Comparison of ENCODE assay signal across 9 mouse cellular contexts in genomic region chr19:36705286-36706146, GRCm38 (mm10). TPM values are rescaled to one million over a fixed set of nuclear protein-coding genes. Genes with fewer than 3 reads are reported as not detected.
DNase-seq lines count a peak whose midpoint lies in the region; ATAC-seq and TF ChIP-seq lines count a peak whose summit lies in the region.
"Had no signal": no experiment of that assay in that cellular context is flagged by ENCODE, and none has a peak within 500 bp of the region (broad histone marks: within the 10 kb centered on the region; RNA-seq: fewer than 3 reads in every experiment).

No protein-coding gene starts in this region.

- peaks cover 44% of the 10 kb centered on the region for H3K4me1 ChIP-seq in heart, embryonic 12.5 days (replicated peaks)
- peaks cover 19% of the 10 kb centered on the region for H3K4me1 ChIP-seq in limb, embryonic 14.5 days (ENCODE audit: control insufficient read depth, insufficient read depth, low read length)
- peaks cover 16% of the 10 kb centered on the region for H3K4me1 ChIP-seq in testis, adult 2 months (ENCODE audit: control insufficient read depth, insufficient read depth, low read length)

- H3K4me3 ChIP-seq in heart, embryonic 12.5 days, result no peak overlapping the region
- no peak overlapping the region for H3K4me3 ChIP-seq in limb, embryonic 14.5 days (replicated peaks; ENCODE audit: low read length)
- H3K4me3 ChIP-seq in testis, adult 2 months (ENCODE audit: control insufficient read depth, low read depth, low read length), result peak overlapping the region; percentile 59

- WGBS in heart, embryonic 12.5 days, result 60% methylated on average over 17 of the region's 17 CpGs
- 64% methylated on average over 17 of the region's 17 CpGs for WGBS in limb, embryonic 14.5 days

- intact Hi-C loops in gastrocnemius, postnatal 14 days (cut with DNase I; ENCODE audit: low total_unique reads), result no loop called here
- intact Hi-C loops in gastrocnemius, postnatal 36 days (cut with DNase I), result no loop called here

- no peak overlapping the region for H3K9ac ChIP-seq in heart, embryonic 12.5 days
- H3K9ac ChIP-seq in limb, embryonic 14.5 days (ENCODE audit: low read depth, low read length, severe bottlenecking), result no peak overlapping the region

- DNase-seq in gastrocnemius, postnatal 14 days, result peak; percentile 19
- DNase-seq in gastrocnemius, postnatal 36 days, result no peak
- peak; percentile 31 for DNase-seq in ZHBTc4 (ENCODE audit: low read depth, low spot score)
- peak; percentile 70 for DNase-seq in limb, embryonic 14.5 days (ENCODE audit: low spot score)
- DNase-seq in spleen, postnatal 4 days (ENCODE audit: low spot score in 2 of 2), result no peak
- DNase-seq in cerebellum, adult 18-20 months, result no peak

- TF ChIP-seq POLR2A in limb, embryonic 14.5 days (IDR thresholded peaks at IDR 0.05; ENCODE audit: borderline replicate concordance, extremely low read depth, insufficient read depth, insufficient read length), result no peak
- no peak for TF ChIP-seq POLR2A in testis, adult 2 months (IDR thresholded peaks at IDR 0.05; ENCODE audit: control insufficient read depth, low read depth, low read length)

- peak overlapping the region; percentile 87 for H3K27ac ChIP-seq in heart, embryonic 12.5 days (ENCODE audit: poor library complexity, severe bottlenecking)
- peak overlapping the region; percentile 40 for H3K27ac ChIP-seq in limb, embryonic 14.5 days (replicated peaks; ENCODE audit: low read depth, low read length)
- peak overlapping the region; percentile 81 for H3K27ac ChIP-seq in testis, adult 2 months (ENCODE audit: control insufficient read depth, insufficient read depth, low read depth, low read length)

- no peaks in the 10 kb centered on the region for H3K36me3 ChIP-seq in heart, embryonic 12.5 days
- H3K36me3 ChIP-seq in limb, embryonic 14.5 days (ENCODE audit: control insufficient read depth, insufficient read depth, low read length), result no peaks in the 10 kb centered on the region
- no peaks in the 10 kb centered on the region for H3K36me3 ChIP-seq in testis, adult 2 months (ENCODE audit: control insufficient read depth, insufficient read depth, low read length)
- H3K36me3 ChIP-seq: G1E had no signal

- ATAC-seq in heart, embryonic 12.5 days (ENCODE audit: insufficient number of reproducible peaks, low FRiP score), result peak; percentile 60
- peak; percentile 73 for ATAC-seq in limb, embryonic 14.5 days (ENCODE audit: low FRiP score, low read depth)

- no peaks in the 10 kb centered on the region for H3K9me3 ChIP-seq in heart, embryonic 12.5 days (replicated peaks)
- peaks cover 8% of the 10 kb centered on the region; the same call in 1 of the 2 replicates for H3K9me3 ChIP-seq in limb, embryonic 14.5 days (ENCODE audit: control insufficient read depth, low read length)
- H3K9me3 ChIP-seq: G1E had no signal

- no peak for TF ChIP-seq CTCF in testis, adult 2 months (IDR thresholded peaks at IDR 0.05; ENCODE audit: control insufficient read depth, insufficient read depth, insufficient replicate concordance, low read depth, low read length)

- no peaks in the 10 kb centered on the region for H3K27me3 ChIP-seq in heart, embryonic 12.5 days (replicated peaks)
- no peaks in the 10 kb centered on the region for H3K27me3 ChIP-seq in limb, embryonic 14.5 days (ENCODE audit: control insufficient read depth, insufficient read depth, low read length)
- H3K27me3 ChIP-seq in testis, adult 2 months (ENCODE audit: control insufficient read depth, insufficient read depth, low read length), result no peaks in the 10 kb centered on the region

- H3K4me2 ChIP-seq in heart, embryonic 12.5 days, result peak overlapping the region; percentile 33
- H3K4me2 ChIP-seq in limb, embryonic 14.5 days (replicated peaks; ENCODE audit: low read depth, low read length, severe bottlenecking), result no peak overlapping the region

RNA-seq across cellular contexts. Expression of gene Ppp1r3c, which starts 30.9 kb away (rescaled TPM):
- 100 to 1,000 TPM; 125 to 230 TPM for total RNA-seq in gastrocnemius, postnatal 14 days (2021)
- total RNA-seq in gastrocnemius, postnatal 36 days (2021), result 100 to 1,000 TPM; 226 to 705 TPM
- 53.3 and 55.1 TPM in 2 replicates for polyA plus RNA-seq in heart, embryonic 12.5 days (2016; fragmentation: Nextera tagmentation; extraction: Ambion mirVana)
- 10.5 and 12.6 TPM in 2 replicates for polyA plus RNA-seq in limb, embryonic 14.5 days (2012; rRNA removed)
- 16.4 and 19.0 TPM in 2 replicates for polyA plus RNA-seq in limb, embryonic 14.5 days (2014; fragmentation: Nextera tagmentation; extraction: Ambion mirVana)
- polyA plus RNA-seq in testis, adult 2 months (2012; rRNA removed), result 1.5 and 1.8 TPM in 2 replicates
- polyA plus RNA-seq: G1E had no signal

Comparison
In these comparisons a context has a peak if more than half of its experiments do, and no peak if none do; other contexts are left out.
1. DNase-seq: peak in gastrocnemius, postnatal 14 days (single experiment), ZHBTc4 (single experiment) and limb, embryonic 14.5 days (single experiment); none in gastrocnemius, postnatal 36 days (0 of 2), spleen, postnatal 4 days (0 of 2) and cerebellum, adult 18-20 months (0 of 2).
2. Peak in every context shown above with its lines, with median percentiles within 50 percentile points of each other: H3K27ac ChIP-seq.